Mouse (Mus musculus): ENCODE results near the gene Mroh2a. TPM values are rescaled to one million over a fixed set of nuclear protein-coding genes. Genes with fewer than 3 reads are reported as not detected.

Gene Mroh2a
- polyA plus RNA-seq, 1 experiment from 2014 or later, result 0.88 TPM

GRCm38 (mm10) chr1:88232664-88233380, 6.0 kb downstream of the Mroh2a start:
- H3K27me3 ChIP-seq (replicated peaks; ENCODE audit: control insufficient read depth, insufficient read depth, low read length), result no peaks in the 10 kb centered on the region
- H3K36me3 ChIP-seq (ENCODE audit: control insufficient read depth, insufficient read depth, low read length), result no peaks in the 10 kb centered on the region
- no peak overlapping the region for H3K4me2 ChIP-seq (ENCODE audit: low read depth, low read length)
- H3K9ac ChIP-seq (ENCODE audit: low read depth, low read length), result no peak overlapping the region
- no peak overlapping the region for H3K4me3 ChIP-seq (ENCODE audit: low read length)
- H3K4me1 ChIP-seq (ENCODE audit: control insufficient read depth, insufficient read depth, low read length), result no peaks in the 10 kb centered on the region
- no peak overlapping the region for H3K27ac ChIP-seq (ENCODE audit: low read length)
- ATAC-seq, result no peak
- WGBS, result 57% methylated on average over 3 of the region's 3 CpGs
- peaks cover 75% of the 10 kb centered on the region for H3K9me3 ChIP-seq (ENCODE audit: control insufficient read depth, low read length)

- no peaks in the 10 kb centered on the region for H3K27me3 ChIP-seq (replicated peaks; ENCODE audit: control insufficient read depth, insufficient read depth, low read length)
- H3K36me3 ChIP-seq (ENCODE audit: control insufficient read depth, insufficient read depth, low read length), result no peaks in the 10 kb centered on the region
- no peak overlapping the region for H3K27ac ChIP-seq (ENCODE audit: low read length)
- WGBS, result 68% methylated on average over 14 of the region's 14 CpGs
- no peaks in the 10 kb centered on the region for H3K4me1 ChIP-seq (ENCODE audit: control insufficient read depth, insufficient read depth, low read length)
- peaks cover 75% of the 10 kb centered on the region for H3K9me3 ChIP-seq (ENCODE audit: control insufficient read depth, low read length)
- ATAC-seq, result 0 out of 2 replicates have a peak, but pooled peaks have one; percentile 9
- no peak overlapping the region for H3K4me2 ChIP-seq (ENCODE audit: low read depth, low read length)
- no peak overlapping the region for H3K9ac ChIP-seq (ENCODE audit: low read depth, low read length)
- H3K4me3 ChIP-seq (ENCODE audit: low read length), result no peak overlapping the region
Measured at GRCm38 (mm10) chr1:88233421-88234247, 6.8 kb downstream of the Mroh2a start.

- no peak overlapping the region for H3K27ac ChIP-seq (ENCODE audit: low read length)
- no peak overlapping the region for H3K9ac ChIP-seq (ENCODE audit: low read depth, low read length)
- H3K4me3 ChIP-seq (ENCODE audit: low read length), result no peak overlapping the region
- H3K27me3 ChIP-seq (replicated peaks; ENCODE audit: control insufficient read depth, insufficient read depth, low read length), result no peaks in the 10 kb centered on the region
- 68% methylated on average over 4 of the region's 4 CpGs for WGBS
- no peak overlapping the region for H3K4me2 ChIP-seq (ENCODE audit: low read depth, low read length)
- no peaks in the 10 kb centered on the region for H3K4me1 ChIP-seq (ENCODE audit: control insufficient read depth, insufficient read depth, low read length)
- peaks cover 77% of the 10 kb centered on the region for H3K9me3 ChIP-seq (ENCODE audit: control insufficient read depth, low read length)
- no peaks in the 10 kb centered on the region for H3K36me3 ChIP-seq (ENCODE audit: control insufficient read depth, insufficient read depth, low read length)
- ATAC-seq, result no peak
Measured at GRCm38 (mm10) chr1:88234248-88234610, 7.4 kb downstream of the Mroh2a start.

GRCm38 (mm10) chr1:88234646-88235045, 7.9 kb downstream of the Mroh2a start:
- ATAC-seq, result no peak
- Histone ChIP-seq H3K4me2 (ENCODE audit: low read depth, low read length) (no peak overlapping the region), H3K4me3 (ENCODE audit: low read length) (no peak overlapping the region), H3K4me1 (ENCODE audit: control insufficient read depth, insufficient read depth, low read length) (no peaks in the 10 kb centered on the region), H3K9me3 (ENCODE audit: control insufficient read depth, low read length) (peaks cover 78% of the 10 kb centered on the region), H3K9ac (ENCODE audit: low read depth, low read length) (no peak overlapping the region), H3K27ac (ENCODE audit: low read length) (no peak overlapping the region), H3K36me3 (ENCODE audit: control insufficient read depth, insufficient read depth, low read length) (no peaks in the 10 kb centered on the region), H3K27me3 (replicated peaks; ENCODE audit: control insufficient read depth, insufficient read depth, low read length) (no peaks in the 10 kb centered on the region)
- WGBS, result 44% methylated on average over 5 of the region's 5 CpGs

GRCm38 (mm10) chr1:88235046-88235893, 8.5 kb downstream of the Mroh2a start:
- Histone ChIP-seq H3K9me3 (ENCODE audit: control insufficient read depth, low read length) (peaks cover 72% of the 10 kb centered on the region), H3K4me2 (ENCODE audit: low read depth, low read length) (no peak overlapping the region), H3K4me1 (ENCODE audit: control insufficient read depth, insufficient read depth, low read length) (no peaks in the 10 kb centered on the region), H3K36me3 (ENCODE audit: control insufficient read depth, insufficient read depth, low read length) (no peaks in the 10 kb centered on the region), H3K9ac (ENCODE audit: low read depth, low read length) (no peak overlapping the region), H3K27ac (ENCODE audit: low read length) (no peak overlapping the region), H3K27me3 (replicated peaks; ENCODE audit: control insufficient read depth, insufficient read depth, low read length) (no peaks in the 10 kb centered on the region), H3K4me3 (ENCODE audit: low read length) (no peak overlapping the region)
- WGBS, result 63% methylated on average over 11 of the region's 11 CpGs
- no peak for ATAC-seq

- Histone ChIP-seq H3K36me3 (ENCODE audit: control insufficient read depth, insufficient read depth, low read length) (no peaks in the 10 kb centered on the region), H3K9me3 (ENCODE audit: control insufficient read depth, low read length) (peaks cover 68% of the 10 kb centered on the region), H3K9ac (ENCODE audit: low read depth, low read length) (no peak overlapping the region), H3K4me3 (ENCODE audit: low read length) (no peak overlapping the region), H3K4me1 (ENCODE audit: control insufficient read depth, insufficient read depth, low read length) (no peaks in the 10 kb centered on the region), H3K4me2 (ENCODE audit: low read depth, low read length) (no peak overlapping the region), H3K27me3 (replicated peaks; ENCODE audit: control insufficient read depth, insufficient read depth, low read length) (no peaks in the 10 kb centered on the region), H3K27ac (ENCODE audit: low read length) (no peak overlapping the region)
- 60% methylated on average over 4 of the region's 4 CpGs for WGBS
- no peak for ATAC-seq
Measured at GRCm38 (mm10) chr1:88235894-88236415, 9.2 kb downstream of the Mroh2a start.

GRCm38 (mm10) chr1:88237311-88237710, 10.5 kb downstream of the Mroh2a start:
- Histone ChIP-seq H3K4me1 (ENCODE audit: control insufficient read depth, insufficient read depth, low read length) (no peaks in the 10 kb centered on the region), H3K9me3 (ENCODE audit: control insufficient read depth, low read length) (peaks cover 64% of the 10 kb centered on the region), H3K4me3 (ENCODE audit: low read length) (no peak overlapping the region), H3K9ac (ENCODE audit: low read depth, low read length) (no peak overlapping the region), H3K27me3 (replicated peaks; ENCODE audit: control insufficient read depth, insufficient read depth, low read length) (no peaks in the 10 kb centered on the region), H3K36me3 (ENCODE audit: control insufficient read depth, insufficient read depth, low read length) (no peaks in the 10 kb centered on the region), H3K4me2 (ENCODE audit: low read depth, low read length) (no peak overlapping the region), H3K27ac (ENCODE audit: low read length) (no peak overlapping the region)
- 73% methylated on average over 5 of the region's 5 CpGs for WGBS
- ATAC-seq, result no peak

GRCm38 (mm10) chr1:88238771-88239170, 12.0 kb downstream of the Mroh2a start:
- 79% methylated on average over 6 of the region's 6 CpGs for WGBS
- Histone ChIP-seq H3K27me3 (replicated peaks; ENCODE audit: control insufficient read depth, insufficient read depth, low read length) (no peaks in the 10 kb centered on the region), H3K27ac (ENCODE audit: low read length) (no peak overlapping the region), H3K4me2 (ENCODE audit: low read depth, low read length) (no peak overlapping the region), H3K4me3 (ENCODE audit: low read length) (no peak overlapping the region), H3K9me3 (ENCODE audit: control insufficient read depth, low read length) (peaks cover 67% of the 10 kb centered on the region), H3K4me1 (ENCODE audit: control insufficient read depth, insufficient read depth, low read length) (no peaks in the 10 kb centered on the region), H3K36me3 (ENCODE audit: control insufficient read depth, insufficient read depth, low read length) (no peaks in the 10 kb centered on the region), H3K9ac (ENCODE audit: low read depth, low read length) (no peak overlapping the region)
- ATAC-seq, result no peak

GRCm38 (mm10) chr1:88240072-88240471, 13.3 kb downstream of the Mroh2a start:
- WGBS, result 71% methylated on average over 5 of the region's 5 CpGs
- Histone ChIP-seq H3K4me2 (ENCODE audit: low read depth, low read length) (no peak overlapping the region), H3K36me3 (ENCODE audit: control insufficient read depth, insufficient read depth, low read length) (no peaks in the 10 kb centered on the region), H3K27ac (ENCODE audit: low read length) (no peak overlapping the region), H3K4me3 (ENCODE audit: low read length) (no peak overlapping the region), H3K9ac (ENCODE audit: low read depth, low read length) (no peak overlapping the region), H3K27me3 (replicated peaks; ENCODE audit: control insufficient read depth, insufficient read depth, low read length) (no peaks in the 10 kb centered on the region), H3K4me1 (ENCODE audit: control insufficient read depth, insufficient read depth, low read length) (no peaks in the 10 kb centered on the region), H3K9me3 (ENCODE audit: control insufficient read depth, low read length) (peaks cover 67% of the 10 kb centered on the region)
- no peak for ATAC-seq

Measured in intestine, embryonic 16.5 days (tissue).